Mouse (Mus musculus): ENCODE data around the gene Sult2b1.

GRCm38 (mm10) chr7:45742338-45742737 lies 42.1 kb downstream of the Sult2b1 start:
- TF ChIP-seq CTCF (IDR thresholded peaks at IDR 0.05; ENCODE audit: insufficient read depth, low read length) (0 out of 2 replicates have a peak, but pooled peaks have one; percentile 15), POLR2A (IDR thresholded peaks at IDR 0.05; ENCODE audit: borderline replicate concordance, extremely low read depth, low read depth, low read length) (no peak)
